Mouse (Mus musculus) gastrocnemius, adult 8-10 months (tissue): ENCODE measurements around the gene Eid3. TPM values are rescaled to one million over a fixed set of nuclear protein-coding genes. Genes with fewer than 3 reads are reported as not detected.
A peak's percentile ranks its signal among the peaks of the same experiment; 100 is the strongest.

Experiments used
- DNase-seq, 2 experiments: peaks; one replicate each; pipeline ENCODE4 v3.0.0; 2022; ENCODE audit warnings: low spot score in 2 of 2
- total RNA-seq, 4 experiments: library from RNA; stranded (reverse); gene quantifications; 2 replicates each; pipeline ENCODE4 v1.2.4; 2022

Eid3 gene
- total RNA-seq, 4 experiments from 2014 or later = 0.63 to 1.1 (median 1.0) TPM

- DNase-seq = no peak
These were observed 42.1 kb downstream of the Eid3 start for GRCm38 (mm10) chr10:82908526-82908925.

GRCm38 (mm10) chr10:82909382-82909781, 43.0 kb downstream of the Eid3 start:
- peak; percentile 26 to 32 for DNase-seq

DNA sequence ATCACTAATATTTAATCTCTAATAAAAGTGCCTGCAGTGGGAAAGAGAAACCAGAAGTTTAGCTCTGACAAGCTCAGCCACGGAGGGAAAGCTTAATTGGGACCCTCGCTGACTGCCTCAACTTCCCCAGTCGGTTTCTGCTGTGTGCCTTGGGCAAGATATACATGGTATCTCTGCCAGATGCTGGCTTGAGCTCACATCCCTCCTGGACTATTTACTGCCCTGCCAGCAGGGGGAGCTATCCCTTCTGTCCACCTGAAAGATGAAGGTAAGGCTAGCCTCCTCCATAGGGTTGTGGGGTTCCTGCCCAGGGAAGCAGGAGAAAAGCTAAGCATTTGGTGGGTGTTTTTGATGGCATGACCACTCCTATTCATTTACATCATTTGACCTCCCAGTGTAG, 43.8 kb downstream of the Eid3 start:
- DNase-seq = no peak

DNA sequence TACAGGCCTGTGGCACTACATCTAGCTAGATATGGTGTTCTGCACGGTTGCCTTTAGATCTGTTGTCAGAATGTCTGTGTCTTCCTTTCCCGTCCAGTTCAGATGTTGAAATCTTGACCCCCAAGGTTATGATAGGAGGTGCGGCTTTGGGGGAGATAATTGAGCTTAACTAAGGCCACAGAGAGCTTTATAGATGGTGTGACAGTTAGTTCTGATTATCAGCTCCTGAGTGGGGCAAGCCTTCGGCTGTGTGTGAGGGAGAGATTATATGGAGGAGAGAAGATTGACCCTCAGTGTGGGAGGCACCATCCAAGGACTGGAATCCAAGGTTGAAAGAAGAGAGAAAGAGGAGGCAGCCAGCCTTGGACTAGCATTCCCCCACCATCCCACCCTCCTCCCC, 46.8 kb downstream of the Eid3 start:
- no peak for DNase-seq

- no peak for DNase-seq
These were observed 47.3 kb downstream of the Eid3 start for GRCm38 (mm10) chr10:82913772-82914171.

Other genes starting within 250 kb of the Eid3 start
- 10 to 100 TPM; 24.7 to 33.5 (median 30.4) TPM for gene 1190007I07Rik, start 243.4 kb upstream of the Eid3 start, total RNA-seq
- gene Tdg, start 236.8 kb upstream of the Eid3 start, total RNA-seq = 10 to 100 TPM in 3 of 4 experiments, 1 to 10 TPM in 1; 9.7 to 15.1 (median 11.9) TPM
- gene Glt8d2, start 176.0 kb upstream of the Eid3 start, total RNA-seq = 1 to 10 TPM; 1.1 to 2.7 (median 1.6) TPM
- 10 to 100 TPM; 25.4 to 33.2 (median 29.1) TPM for gene Hcfc2, start 170.5 kb upstream of the Eid3 start, total RNA-seq
- 10 to 100 TPM; 31.3 to 42.5 (median 39.8) TPM for gene Nfyb, start 102.5 kb upstream of the Eid3 start, total RNA-seq
- gene Txnrd1, start 32.7 kb upstream of the Eid3 start, total RNA-seq = 10 to 100 TPM; 56.7 to 79.1 (median 63.5) TPM
- 1 to 10 TPM in 3 of 4 experiments, under 1 TPM in 1; 0.61 to 1.5 (median 1.2) TPM for gene Chst11, start 118.9 kb downstream of the Eid3 start, total RNA-seq